Mouse (Mus musculus) hindbrain, embryonic 14.5 days (tissue): ENCODE data around the gene Olfr187. TPM values are rescaled to one million over a fixed set of nuclear protein-coding genes. Genes with fewer than 3 reads are reported as not detected.
"Not testable (repeated sequence)": the region's sequence is repeated elsewhere in the genome, so short reads cannot be mapped to it uniquely, and the experiment has no call there.

Source experiments
- ATAC-seq: fragments of 200-750 bp; cut with Nextera tagmentation; 2 replicates; pipeline ENCODE4 v1.8.0; 2017; ENCODE audit warnings: moderate number of reproducible peaks, mild to moderate bottlenecking, moderate TSS enrichment, moderate library complexity; ENCODE audit not compliant: low FRiP score
- DNase-seq: peaks from one replicate; pipeline ENCODE4 v3.0.0-alpha.2; 2015; ENCODE audit warnings: low spot score
- H3K27ac ChIP-seq: fragments of 300-500 bp; sonication (generic); 2 replicates; pipeline ENCODE4 v1.5.1; 2014; ENCODE audit warnings: mild to moderate bottlenecking, moderate library complexity
- H3K27me3 ChIP-seq: fragments of 300-500 bp; sonication (generic); 2 replicates; pipeline ENCODE4 v1.6.1; 2014; ENCODE audit warnings: mild to moderate bottlenecking, low read length, mixed read lengths; ENCODE audit not compliant: control insufficient read depth, insufficient read depth
- H3K36me3 ChIP-seq: fragments of 300-500 bp; sonication (generic); replicated peaks from 2 replicates; pipeline ENCODE4 v1.6.1; 2014; ENCODE audit not compliant: control insufficient read depth, insufficient read depth
- H3K4me1 ChIP-seq: fragments of 300-500 bp; sonication (generic); replicated peaks from 2 replicates; pipeline ENCODE4 v1.6.1; 2014; ENCODE audit warnings: antibody characterized with exemption, low read length, mixed read lengths; ENCODE audit not compliant: control insufficient read depth, insufficient read depth
- H3K4me2 ChIP-seq: fragments of 300-500 bp; sonication (generic); replicated peaks from 2 replicates; pipeline ENCODE4 v1.6.1; 2014; ENCODE audit warnings: mild to moderate bottlenecking, moderate library complexity
- H3K4me3 ChIP-seq: fragments of 300-500 bp; sonication (generic); replicated peaks from 2 replicates; pipeline ENCODE4 v1.5.1; 2014; ENCODE audit warnings: mild to moderate bottlenecking, low read length
- H3K9ac ChIP-seq: fragments of 300-500 bp; sonication (generic); 2 replicates; pipeline ENCODE4 v1.6.1; 2014
- H3K9me3 ChIP-seq: fragments of 300-500 bp; sonication (generic); 2 replicates; pipeline ENCODE4 v1.6.1; 2016; ENCODE audit warnings: low read length; ENCODE audit not compliant: control insufficient read depth
- WGBS: fragments of 180-500 bp; shearing (Covaris S2); extraction: QIAGEN DNeasy Blood & Tissue Kit; methylation state at CpG from one replicate; pipeline ENCODE4 v1.1.7; 2014; 5-methylcytosine and 5-hydroxymethylcytosine counted together
- polyA plus RNA-seq: library from polyadenylated mRNA; unstranded; fragments of >200 nt; fragmentation: Nextera tagmentation; extraction: Ambion mirVana; gene quantifications from 2 replicates; pipeline ENCODE4 v1.2.1, GENCODE M21; 2014

The Olfr187 gene
- not detected in 2 replicates for polyA plus RNA-seq

GRCm38 (mm10) chr16:59039710-59040109 is at the start of gene Olfr187:
Gene Olfr187 (minus strand): TSS chr16:59039767.
- H3K4me3 ChIP-seq, result no peak within 1 kb of the TSS
- 89% methylated on average over 7 of the region's 7 CpGs for WGBS
- no peak for ATAC-seq

GRCm38 (mm10) chr16:59081113-59081512 is 41.5 kb upstream of the Olfr187 start:
- DNase-seq, H3K9ac ChIP-seq, H3K4me2 ChIP-seq, ATAC-seq, H3K36me3 ChIP-seq, H3K4me1 ChIP-seq, H3K27me3 ChIP-seq, H3K27ac ChIP-seq, H3K9me3 ChIP-seq, H3K4me3 ChIP-seq: not testable (repeated sequence)
- WGBS, result 92% methylated on average over 2 of the region's 2 CpGs

More at GRCm38 (mm10) chr16:59039710-59040109, at the start of gene Olfr187:
- Histone ChIP-seq H3K4me1 (no peaks in the 10 kb centered on the region), H3K27ac (no peak within 1 kb of the TSS), H3K9me3 (no peaks in the 10 kb centered on the region), H3K36me3 (no peaks in the 10 kb centered on the region), H3K4me2 (no peak within 1 kb of the TSS), H3K27me3 (no peaks in the 10 kb centered on the region), H3K9ac (no peak within 1 kb of the TSS)
- no peak for DNase-seq

- no peaks in the 10 kb centered on the region for H3K4me1 ChIP-seq
- H3K9ac ChIP-seq, result no peak within 1 kb of the TSS
- H3K27ac ChIP-seq, result no peak within 1 kb of the TSS
- 96% methylated on average over 5 of the region's 5 CpGs for whole genome bisulfite sequencing
- H3K36me3 ChIP-seq, result no peaks in the 10 kb centered on the region
- no peaks in the 10 kb centered on the region for H3K27me3 ChIP-seq
- no peak within 1 kb of the TSS for H3K4me3 ChIP-seq
- H3K9me3 ChIP-seq, result no peaks in the 10 kb centered on the region
- ATAC-seq (no peak), DNase-seq (no peak)
- H3K4me2 ChIP-seq, result no peak within 1 kb of the TSS
Observed at GRCm38 (mm10) chr16:59077905-59078304, 38.3 kb upstream of the Olfr187 start, which contains the start of gene Olfr190. Gene Olfr190 (minus strand): TSS chr16:59078005.

GRCm38 (mm10) chr16:59073520-59073919 is 34.0 kb upstream of the Olfr187 start:
- Histone ChIP-seq H3K36me3 (no peaks in the 10 kb centered on the region), H3K9ac (no peak overlapping the region), H3K4me2 (no peak overlapping the region), H3K4me3 (no peak overlapping the region), H3K27ac (no peak overlapping the region), H3K9me3 (no peaks in the 10 kb centered on the region), H3K4me1 (no peaks in the 10 kb centered on the region), H3K27me3 (no peaks in the 10 kb centered on the region)
- no peak for ATAC-seq
- 83% methylated on average over 1 of the region's 1 CpGs for WGBS
- DNase-seq, result no peak

- no peak overlapping the region for H3K9ac ChIP-seq
- H3K4me3 ChIP-seq, result no peak overlapping the region
- no peaks in the 10 kb centered on the region for H3K9me3 ChIP-seq
- H3K27ac ChIP-seq, result no peak overlapping the region
- H3K27me3 ChIP-seq, result no peaks in the 10 kb centered on the region
- H3K4me2 ChIP-seq, result no peak overlapping the region
- ATAC-seq (no peak), DNase-seq (no peak)
- H3K4me1 ChIP-seq, result no peaks in the 10 kb centered on the region
- H3K36me3 ChIP-seq, result no peaks in the 10 kb centered on the region
Observed at GRCm38 (mm10) chr16:59071755-59072154, 32.2 kb upstream of the Olfr187 start.

GRCm38 (mm10) chr16:59062411-59062810 is 22.8 kb upstream of the Olfr187 start:
- not testable (repeated sequence) for H3K4me2 ChIP-seq, H3K9ac ChIP-seq, H3K4me3 ChIP-seq, ATAC-seq, H3K27me3 ChIP-seq, H3K27ac ChIP-seq, H3K36me3 ChIP-seq, DNase-seq, H3K4me1 ChIP-seq, H3K9me3 ChIP-seq
- 77% methylated on average over 3 of the region's 3 CpGs for WGBS

GRCm38 (mm10) chr16:59049286-59049685 is 9.7 kb upstream of the Olfr187 start:
- H3K27ac ChIP-seq, result not testable (repeated sequence)

GRCm38 (mm10) chr16:59048860-59049259 is 9.3 kb upstream of the Olfr187 start:
- H3K27me3 ChIP-seq, result no peaks in the 10 kb centered on the region
- H3K4me2 ChIP-seq, result no peak overlapping the region
- ATAC-seq (no peak), DNase-seq (no peak)
- no peak overlapping the region for H3K9ac ChIP-seq
- 83% methylated on average over 1 of the region's 1 CpGs for WGBS
- H3K27ac ChIP-seq, result no peak overlapping the region
- no peaks in the 10 kb centered on the region for H3K9me3 ChIP-seq
- H3K4me1 ChIP-seq, result no peaks in the 10 kb centered on the region
- no peaks in the 10 kb centered on the region for H3K36me3 ChIP-seq
- H3K4me3 ChIP-seq, result no peak overlapping the region

More at GRCm38 (mm10) chr16:59049286-59049685, 9.7 kb upstream of the Olfr187 start:
- H3K36me3 ChIP-seq, H3K27me3 ChIP-seq, H3K4me2 ChIP-seq, H3K9me3 ChIP-seq, ATAC-seq, H3K4me1 ChIP-seq, H3K4me3 ChIP-seq, DNase-seq, H3K9ac ChIP-seq: not testable (repeated sequence)
- WGBS, result 95% methylated on average over 2 of the region's 2 CpGs

GRCm38 (mm10) chr16:59047579-59047978 is 8.0 kb upstream of the Olfr187 start:
- no peaks in the 10 kb centered on the region for H3K36me3 ChIP-seq
- DNase-seq (no peak), ATAC-seq (no peak)
- no peaks in the 10 kb centered on the region for H3K9me3 ChIP-seq
- no peak overlapping the region for H3K4me3 ChIP-seq
- H3K4me1 ChIP-seq, result no peaks in the 10 kb centered on the region
- no peak overlapping the region for H3K9ac ChIP-seq
- WGBS, result 64% methylated on average over 4 of the region's 4 CpGs
- H3K27me3 ChIP-seq, result no peaks in the 10 kb centered on the region
- H3K27ac ChIP-seq, result no peak overlapping the region
- no peak overlapping the region for H3K4me2 ChIP-seq

GRCm38 (mm10) chr16:59045835-59046234 is 6.3 kb upstream of the Olfr187 start:
- Histone ChIP-seq H3K36me3 (no peaks in the 10 kb centered on the region), H3K4me1 (no peaks in the 10 kb centered on the region), H3K27me3 (no peaks in the 10 kb centered on the region), H3K4me3 (no peak overlapping the region), H3K9ac (no peak overlapping the region), H3K9me3 (no peaks in the 10 kb centered on the region), H3K4me2 (no peak overlapping the region), H3K27ac (no peak overlapping the region)
- DNase-seq (no peak), ATAC-seq (no peak)
- WGBS, result 85% methylated on average over 3 of the region's 3 CpGs
